In genomic region chr1:179913471-179913870, GRCm38 (mm10) we compare ENCODE assay signal across 10 mouse cellular contexts. TPM values are rescaled to one million over a fixed set of nuclear protein-coding genes. Genes with fewer than 3 reads are reported as not detected.
DNase-seq lines count a peak whose midpoint lies in the region; ATAC-seq and TF ChIP-seq lines count a peak whose summit lies in the region.
"Had no signal": no experiment of that assay in that cellular context is flagged by ENCODE, and none has a peak within 500 bp of the region (broad histone marks: within the 10 kb centered on the region; RNA-seq: fewer than 3 reads in every experiment).

No protein-coding gene starts in this region.

- ATAC-seq in hindbrain, postnatal 0 days = no peak
- no peak for ATAC-seq in forebrain, postnatal 0 days
- no peak for ATAC-seq in midbrain, postnatal 0 days (ENCODE audit: low FRiP score)

- H3K4me2 ChIP-seq in hindbrain, postnatal 0 days (ENCODE audit: low read depth, low read length) = no peak overlapping the region
- no peak overlapping the region for H3K4me2 ChIP-seq in forebrain, postnatal 0 days (ENCODE audit: low read depth)
- no peak overlapping the region for H3K4me2 ChIP-seq in midbrain, postnatal 0 days (ENCODE audit: low read depth, low read length, poor library complexity, severe bottlenecking)
- H3K4me2 ChIP-seq: hindbrain, embryonic 15.5 days; midbrain, embryonic 12.5 days had no signal

- H3K27ac ChIP-seq in hindbrain, postnatal 0 days = no peak overlapping the region
- no peak overlapping the region for H3K27ac ChIP-seq in hindbrain, embryonic 10.5 days
- H3K27ac ChIP-seq in forebrain, postnatal 0 days (ENCODE audit: low read depth, low read length) = no peak overlapping the region
- H3K27ac ChIP-seq in midbrain, postnatal 0 days (ENCODE audit: low read depth, low read length) = no peak overlapping the region
- H3K27ac ChIP-seq: hindbrain, embryonic 15.5 days; midbrain, embryonic 12.5 days had no signal

- no peak overlapping the region for H3K4me3 ChIP-seq in hindbrain, postnatal 0 days (ENCODE audit: low read length)
- H3K4me3 ChIP-seq in hindbrain, embryonic 10.5 days = no peak overlapping the region
- no peak overlapping the region for H3K4me3 ChIP-seq in forebrain, postnatal 0 days (ENCODE audit: low read depth, low read length)
- no peak overlapping the region for H3K4me3 ChIP-seq in midbrain, postnatal 0 days (ENCODE audit: low read depth, low read length)
- H3K4me3 ChIP-seq: hindbrain, embryonic 15.5 days; midbrain, embryonic 12.5 days had no signal

- intact Hi-C loops in left cerebral cortex, postnatal 25 days (cut with DNase I) = no loop called here

- no peaks in the 10 kb centered on the region for H3K9me3 ChIP-seq in hindbrain, postnatal 0 days (ENCODE audit: low read length)
- H3K9me3 ChIP-seq in hindbrain, embryonic 10.5 days = no peaks in the 10 kb centered on the region
- H3K9me3 ChIP-seq in forebrain, postnatal 0 days (ENCODE audit: low read length) = no peaks in the 10 kb centered on the region
- H3K9me3 ChIP-seq in midbrain, postnatal 0 days (ENCODE audit: low read length) = no peaks in the 10 kb centered on the region
- H3K9me3 ChIP-seq: hindbrain, embryonic 15.5 days; midbrain, embryonic 12.5 days had no signal

- H3K4me1 ChIP-seq in hindbrain, postnatal 0 days (ENCODE audit: insufficient read depth, low read length) = no peaks in the 10 kb centered on the region
- H3K4me1 ChIP-seq in hindbrain, embryonic 10.5 days (replicated peaks) = peaks cover 16% of the 10 kb centered on the region; the same call in 1 of the 2 replicates
- no peaks in the 10 kb centered on the region for H3K4me1 ChIP-seq in forebrain, postnatal 0 days (ENCODE audit: insufficient read depth)
- H3K4me1 ChIP-seq in midbrain, postnatal 0 days (ENCODE audit: insufficient read depth, low read length) = no peaks in the 10 kb centered on the region
- H3K4me1 ChIP-seq: midbrain, embryonic 12.5 days had no signal

- WGBS in hindbrain, postnatal 0 days = 75% methylated on average over 4 of the region's 4 CpGs
- WGBS in hindbrain, embryonic 10.5 days = 89% methylated on average over 4 of the region's 4 CpGs
- WGBS in forebrain, postnatal 0 days = 73% methylated on average over 4 of the region's 4 CpGs
- WGBS in midbrain, postnatal 0 days = 83% methylated on average over 4 of the region's 4 CpGs

- no peaks in the 10 kb centered on the region for H3K36me3 ChIP-seq in hindbrain, postnatal 0 days (ENCODE audit: insufficient read depth, low read length)
- no peaks in the 10 kb centered on the region for H3K36me3 ChIP-seq in hindbrain, embryonic 10.5 days
- no peaks in the 10 kb centered on the region for H3K36me3 ChIP-seq in forebrain, postnatal 0 days (ENCODE audit: insufficient read depth)
- H3K36me3 ChIP-seq in midbrain, postnatal 0 days (ENCODE audit: insufficient read depth, low read length) = no peaks in the 10 kb centered on the region
- H3K36me3 ChIP-seq: hindbrain, embryonic 15.5 days; midbrain, embryonic 12.5 days had no signal

- H3K27me3 ChIP-seq in hindbrain, postnatal 0 days (ENCODE audit: insufficient read depth, low read length) = no peaks in the 10 kb centered on the region
- H3K27me3 ChIP-seq in hindbrain, embryonic 10.5 days (ENCODE audit: insufficient read depth, poor library complexity, severe bottlenecking) = no peaks in the 10 kb centered on the region
- no peaks in the 10 kb centered on the region for H3K27me3 ChIP-seq in forebrain, postnatal 0 days (ENCODE audit: insufficient read depth, low read length)
- no peaks in the 10 kb centered on the region for H3K27me3 ChIP-seq in midbrain, postnatal 0 days (ENCODE audit: insufficient read depth, low read length)
- H3K27me3 ChIP-seq: hindbrain, embryonic 15.5 days; midbrain, embryonic 12.5 days had no signal

- H3K9ac ChIP-seq in hindbrain, postnatal 0 days (replicated peaks; ENCODE audit: low read length) = no peak overlapping the region
- H3K9ac ChIP-seq in forebrain, postnatal 0 days = no peak overlapping the region
- H3K9ac ChIP-seq in midbrain, postnatal 0 days (replicated peaks; ENCODE audit: low read length, poor library complexity, severe bottlenecking) = no peak overlapping the region
- H3K9ac ChIP-seq: hindbrain, embryonic 15.5 days; midbrain, embryonic 12.5 days had no signal

- TF ChIP-seq CTCF in hindbrain, postnatal 0 days (IDR thresholded peaks at IDR 0.05; ENCODE audit: low read depth) = no peak
- TF ChIP-seq CTCF in forebrain, postnatal 0 days (IDR thresholded peaks at IDR 0.05; ENCODE audit: low read depth) = no peak
- no peak for TF ChIP-seq CTCF in midbrain, postnatal 0 days (IDR thresholded peaks at IDR 0.05)

- DNase-seq in hindbrain, postnatal 0 days (ENCODE audit: low spot score) = peak; percentile 8
- DNase-seq in hindbrain, embryonic 10.5 days (ENCODE audit: low spot score) = no peak
- peak; percentile 69 for DNase-seq in Muller cell, postnatal 12 days (ENCODE audit: inconsistent ontology term)
- peak; percentile 77 for DNase-seq in fibroblast of lung, adult 2 months (ENCODE audit: low read depth)
- peak; percentile 78 for DNase-seq in lung, postnatal 14 days
- no peak for DNase-seq in forebrain, postnatal 0 days
- DNase-seq in midbrain, postnatal 0 days (ENCODE audit: low spot score) = no peak
- no peak for DNase-seq in left cerebral cortex, postnatal 25 days (ENCODE audit: low spot score in 2 of 2)

RNA-seq across cellular contexts. Expression of gene Cdc42bpa, which starts 46.8 kb away (rescaled TPM):
- 84.3 and 90.9 TPM in 2 replicates for total RNA-seq in hindbrain, postnatal 0 days (2014; rRNA removed)
- 29.1 and 36.1 TPM in 2 replicates for polyA plus RNA-seq in hindbrain, postnatal 0 days (2015; fragmentation: Nextera tagmentation; extraction: Ambion mirVana)
- 11.0 and 13.2 TPM in 2 replicates for polyA plus RNA-seq in hindbrain, embryonic 10.5 days (2016; fragmentation: Nextera tagmentation; extraction: Ambion mirVana)
- total RNA-seq in forebrain, postnatal 0 days (2014; rRNA removed) = 92.9 and 111 TPM in 2 replicates
- polyA plus RNA-seq in forebrain, postnatal 0 days (2015; fragmentation: Nextera tagmentation; extraction: Ambion mirVana) = 14.0 and 25.2 TPM in 2 replicates
- 108 and 128 TPM in 2 replicates for total RNA-seq in midbrain, postnatal 0 days (2014; rRNA removed)
- polyA plus RNA-seq in midbrain, postnatal 0 days (2015; fragmentation: Nextera tagmentation; extraction: Ambion mirVana) = 25.7 and 29.3 TPM in 2 replicates
- total RNA-seq in left cerebral cortex, postnatal 25 days (2021) = 100 to 1,000 TPM; 251 to 258 TPM

Comparison
In these comparisons a context has a peak if more than half of its experiments do, and no peak if none do; other contexts are left out.
1. DNase-seq: peak in hindbrain, postnatal 0 days (single experiment), Muller cell, postnatal 12 days (single experiment), fibroblast of lung, adult 2 months (single experiment) and lung, postnatal 14 days (single experiment); none in hindbrain, embryonic 10.5 days (single experiment), forebrain, postnatal 0 days (single experiment), midbrain, postnatal 0 days (single experiment) and left cerebral cortex, postnatal 25 days (0 of 2).